Mouse (Mus musculus) gastrocnemius, postnatal 10 days (tissue): ENCODE data around the gene Myh4. TPM values are rescaled to one million over a fixed set of nuclear protein-coding genes. Genes with fewer than 3 reads are reported as not detected.

Source experiments
- DNase-seq: peaks from one replicate; pipeline ENCODE4 v3.0.0; 2021; ENCODE audit warnings: mixed read lengths
- long read RNA-seq, 2 experiments: library from polyadenylated mRNA; stranded (forward); transcript quantifications; one replicate each; pipeline ENCODE4 v2.0.0; 2021
- total RNA-seq, 2 experiments: library from RNA; stranded (reverse); gene quantifications; 2 replicates each; pipeline ENCODE4 v1.2.3; 2021

The Myh4 gene
- over 10,000 TPM; 17,280 to 21,084 TPM for total RNA-seq
- long read RNA-seq, experiment 1, full-length matches to known transcripts: 6,058 of 24,284 reads
- long read RNA-seq, experiment 1, partial matches to known transcripts: 7,599 of 24,284 reads
- long read RNA-seq, experiment 1, other reads (novel, unspliced or antisense): 10,627 of 24,284 reads
- long read RNA-seq, experiment 2, full-length matches to known transcripts: 7,077 of 26,791 reads
- long read RNA-seq, experiment 2, partial matches to known transcripts: 9,619 of 26,791 reads
- long read RNA-seq, experiment 2, other reads (novel, unspliced or antisense): 10,095 of 26,791 reads

DNA sequence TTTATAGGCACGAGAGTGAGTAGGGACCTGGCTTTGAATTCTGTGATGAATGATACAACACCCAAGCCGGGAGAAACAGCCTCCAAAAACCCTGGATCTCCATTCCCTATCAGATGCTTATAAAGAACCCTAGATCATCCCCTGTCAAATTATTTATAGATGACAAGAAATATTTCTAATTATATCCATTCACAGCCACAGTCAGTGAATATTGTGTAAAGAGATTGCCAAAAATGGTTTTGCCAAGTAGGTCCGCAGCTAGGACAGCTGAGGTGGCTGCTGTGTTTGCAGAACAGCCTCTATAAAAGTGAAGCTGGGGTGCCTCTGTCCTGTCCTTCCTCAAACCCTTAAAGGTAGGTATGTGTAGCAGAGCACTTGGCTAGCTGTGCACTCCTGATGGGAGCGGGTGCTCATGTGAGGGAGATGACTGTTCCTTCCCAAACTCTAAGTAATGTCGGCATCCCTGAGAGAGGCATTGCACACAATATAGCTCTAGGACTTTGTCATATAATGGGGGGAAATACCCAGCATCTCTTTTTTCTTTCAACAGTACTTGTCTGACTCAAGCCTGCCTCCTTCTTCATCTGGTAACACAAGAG lies at the start of gene Myh4:
TSS of gene Myh4 (plus strand) at position 549 of the 599 bp plus-strand sequence.
- no peak for DNase-seq

- no peak for DNase-seq
Measured at GRCm38 (mm10) chr11:67190316-67190715, 47.5 kb upstream of the Myh4 start.

DNA sequence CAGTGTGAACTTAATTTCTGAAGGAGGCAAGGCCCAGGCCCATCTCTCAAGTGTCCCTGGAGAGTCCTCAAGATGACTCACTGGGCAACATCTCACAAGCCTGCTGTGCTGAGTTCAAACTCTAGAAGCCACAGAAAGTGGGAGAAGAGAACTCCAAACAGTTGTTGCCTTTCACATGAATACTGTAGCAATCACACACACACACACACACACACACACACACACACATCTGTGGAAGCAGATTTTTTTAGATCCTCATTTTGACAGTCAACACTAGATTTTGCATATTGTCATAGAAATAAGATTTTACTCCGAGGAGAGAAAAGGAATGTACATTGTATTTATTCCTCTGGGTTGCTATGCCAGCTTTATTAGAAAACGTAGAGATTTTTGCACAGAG lies 47.0 kb upstream of the Myh4 start:
- no peak for DNase-seq

DNA sequence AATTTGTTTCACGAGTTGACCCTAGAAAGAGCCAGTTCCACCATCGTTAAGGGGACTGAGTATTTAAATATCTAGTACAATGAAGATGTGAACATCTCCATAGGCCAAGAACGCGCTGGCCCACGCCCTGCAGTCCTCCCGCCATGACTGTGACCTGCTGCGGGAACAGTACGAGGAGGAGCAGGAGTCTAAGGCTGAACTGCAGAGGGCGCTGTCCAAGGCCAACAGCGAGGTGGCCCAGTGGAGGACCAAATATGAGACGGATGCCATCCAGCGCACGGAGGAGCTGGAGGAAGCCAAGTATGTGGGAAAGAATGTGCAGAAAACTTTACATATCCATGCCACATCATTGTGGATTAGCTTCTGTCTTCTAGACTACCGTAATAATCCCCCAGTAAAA lies 46.3 kb upstream of the Myh4 start:
- no peak for DNase-seq

DNA sequence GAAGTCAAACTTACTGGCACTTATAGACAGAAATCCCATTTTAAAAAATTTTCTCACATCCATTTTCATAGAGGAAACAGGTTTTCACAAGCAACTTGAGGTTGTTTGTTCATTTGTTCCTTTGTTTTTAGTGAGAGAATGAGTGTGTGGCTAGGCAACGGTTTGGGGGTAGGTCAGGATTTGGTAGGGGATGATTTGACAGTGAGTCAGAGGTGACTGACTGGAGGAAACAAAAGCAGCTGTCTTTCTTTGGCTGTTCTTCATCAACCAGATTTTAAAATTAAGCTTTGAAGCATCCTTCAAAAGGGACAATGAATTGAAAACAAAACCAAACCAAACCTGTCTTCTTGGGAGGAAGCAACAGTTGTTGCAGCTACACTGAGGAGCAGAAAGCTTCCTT lies 38.5 kb upstream of the Myh4 start:
- no peak for DNase-seq

DNA sequence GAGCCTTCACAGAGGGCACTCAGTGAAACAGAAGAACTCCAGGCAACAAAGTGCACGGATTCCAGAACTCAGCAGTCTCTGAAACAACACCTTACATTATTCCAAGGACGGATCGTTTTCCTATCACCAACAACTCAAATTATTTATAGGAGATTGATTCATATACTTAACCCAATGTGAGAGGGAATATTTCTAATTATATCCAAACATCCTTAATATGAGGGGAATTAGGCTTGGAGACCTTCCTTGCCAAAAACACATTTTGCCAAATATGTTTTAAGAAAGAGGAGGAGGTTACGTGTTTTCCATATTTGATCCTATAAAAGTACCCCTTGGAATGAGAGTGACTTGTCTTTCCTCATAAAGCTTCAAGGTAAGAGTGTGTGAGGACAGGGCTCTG lies 38.1 kb upstream of the Myh4 start, which contains the start of gene Myh1:
TSS of gene Myh1 (plus strand) at position 301 of the 400 bp plus-strand sequence.
- DNase-seq: no peak

GRCm38 (mm10) chr11:67204766-67205165 lies 33.1 kb upstream of the Myh4 start:
- no peak for DNase-seq

DNA sequence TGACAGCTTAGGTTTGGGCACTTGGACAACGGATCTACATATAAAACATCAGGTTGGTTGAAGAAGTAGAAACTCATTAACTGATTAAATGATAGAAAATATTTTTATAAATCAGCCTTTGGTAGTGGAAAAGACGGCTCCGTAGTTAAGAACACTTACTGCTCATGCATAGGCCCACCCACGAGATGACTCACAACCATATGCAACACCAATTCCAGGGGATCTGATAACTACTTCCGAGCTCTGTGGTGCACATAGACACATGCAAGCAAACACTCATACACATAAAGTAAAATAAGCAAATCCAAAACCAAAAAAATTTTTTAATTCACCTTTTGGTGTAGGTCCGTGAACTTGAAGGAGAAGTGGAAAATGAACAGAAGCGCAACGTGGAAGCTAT lies 16.0 kb upstream of the Myh4 start:
- no peak for DNase-seq

- no peak for DNase-seq
Measured at GRCm38 (mm10) chr11:67224466-67224865, 13.4 kb upstream of the Myh4 start.

GRCm38 (mm10) chr11:67228731-67229130 lies 9.1 kb upstream of the Myh4 start:
- no peak for DNase-seq

- no peak for DNase-seq
Measured at GRCm38 (mm10) chr11:67229166-67229565, 8.7 kb upstream of the Myh4 start.

- DNase-seq: no peak
Measured at GRCm38 (mm10) chr11:67229946-67230345, 7.9 kb upstream of the Myh4 start.

- DNase-seq: peak; percentile 57
Measured at GRCm38 (mm10) chr11:67235639-67236358, 2.0 kb upstream of the Myh4 start.

DNA sequence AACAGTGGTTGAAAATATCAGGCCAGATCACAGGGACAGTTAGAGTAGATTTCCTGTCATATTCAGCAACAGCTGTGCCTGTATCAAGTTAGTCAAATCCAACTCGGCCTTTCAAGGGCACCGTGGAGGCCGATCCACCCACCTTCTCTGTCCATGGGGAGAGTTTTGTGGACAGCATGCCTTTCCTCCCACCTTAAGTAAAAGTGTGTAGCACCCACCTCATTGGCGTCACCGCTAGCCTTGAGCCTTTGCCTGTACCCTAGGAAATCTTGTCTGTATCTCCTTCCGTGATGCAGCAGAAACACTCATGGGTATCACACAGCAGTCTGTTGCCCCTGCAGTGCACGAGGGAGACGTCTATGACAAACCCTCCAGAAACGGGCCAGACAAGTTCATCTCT lies 1.0 kb upstream of the Myh4 start:
- DNase-seq: no peak

DNA sequence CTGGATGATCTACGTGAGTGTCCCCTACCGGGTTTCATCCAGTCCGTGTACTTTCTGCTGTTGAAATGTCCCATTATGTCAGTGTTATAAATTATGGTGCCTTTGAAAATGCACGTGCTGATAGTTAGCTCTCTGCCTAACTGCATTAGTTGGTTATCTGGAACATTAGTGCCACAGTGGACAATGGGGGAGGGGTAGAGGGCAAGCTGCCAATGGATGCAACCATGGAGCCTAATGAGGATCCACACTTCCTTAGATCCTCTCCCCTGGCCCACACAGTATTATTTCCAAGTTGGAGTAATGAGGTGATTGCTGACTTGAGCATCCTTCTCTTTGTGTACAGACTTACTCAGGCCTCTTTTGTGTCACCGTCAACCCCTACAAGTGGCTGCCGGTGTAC lies 3.2 kb downstream of the Myh4 start:
- no peak for DNase-seq

DNA sequence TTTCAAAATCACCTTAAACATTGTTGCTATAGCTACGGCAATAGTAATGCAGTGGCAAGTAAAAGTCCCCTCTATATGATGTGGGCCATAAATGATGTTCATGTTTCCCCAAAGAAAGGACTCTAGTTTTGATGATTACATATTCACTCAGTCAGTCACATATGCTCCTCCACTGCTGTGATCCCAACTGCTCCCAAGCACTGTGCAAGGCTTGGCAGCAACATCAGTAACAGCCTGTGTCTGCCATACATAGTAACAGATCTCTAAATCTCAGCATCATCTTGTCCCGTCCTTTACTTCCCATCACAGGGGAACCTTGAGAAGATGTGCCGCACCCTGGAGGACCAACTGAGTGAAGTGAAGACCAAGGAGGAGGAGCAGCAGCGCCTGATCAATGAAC lies 15.9 kb downstream of the Myh4 start:
- no peak for DNase-seq

DNA sequence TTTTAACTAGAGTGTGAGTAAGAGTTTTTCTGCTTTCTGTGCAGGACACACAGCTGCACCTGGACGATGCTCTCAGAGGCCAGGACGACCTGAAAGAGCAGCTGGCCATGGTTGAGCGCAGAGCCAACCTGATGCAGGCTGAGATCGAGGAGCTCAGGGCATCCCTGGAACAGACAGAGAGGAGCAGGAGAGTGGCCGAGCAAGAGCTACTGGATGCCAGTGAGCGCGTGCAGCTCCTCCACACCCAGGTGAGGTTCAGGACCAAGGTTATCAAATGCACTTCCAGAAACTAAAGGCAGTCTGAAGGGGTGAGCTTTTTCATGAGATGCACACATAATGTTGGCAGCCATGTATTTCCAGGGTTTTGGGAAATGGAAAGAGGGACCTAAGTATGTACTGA lies 19.2 kb downstream of the Myh4 start:
- no peak for DNase-seq

GRCm38 (mm10) chr11:67260956-67261355 lies 23.1 kb downstream of the Myh4 start:
- no peak for DNase-seq

GRCm38 (mm10) chr11:67276601-67277174 lies 38.9 kb downstream of the Myh4 start, which contains the start of gene Myh8:
Myh8 (plus strand) TSS chr11:67277124.
- DNase-seq: peak; percentile 54

DNA sequence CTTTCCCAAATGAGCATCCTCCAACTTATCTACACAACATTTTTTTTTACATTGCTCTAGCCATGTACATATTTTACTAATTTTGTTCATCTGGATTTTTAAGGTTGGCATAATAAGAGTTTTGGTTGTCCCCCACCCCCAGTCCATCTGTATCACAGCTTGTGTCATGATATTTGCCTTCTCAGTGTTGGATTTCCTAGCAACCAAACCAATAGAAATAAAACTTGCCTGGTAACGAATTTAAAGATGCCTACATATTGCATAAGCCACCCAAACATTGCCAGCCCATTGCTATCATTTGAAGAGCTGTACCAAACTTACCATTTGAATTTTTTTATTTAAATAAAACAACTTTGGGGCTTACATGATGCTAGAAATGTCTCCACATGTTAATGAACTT lies 55.6 kb downstream of the Myh4 start:
- DNase-seq: no peak
